Mouse (Mus musculus): Measurements from ENCODE around the gene Jade2. TPM values are rescaled to one million over a fixed set of nuclear protein-coding genes. Genes with fewer than 3 reads are reported as not detected.
"Not testable (repeated sequence)": the region's sequence is repeated elsewhere in the genome, so short reads cannot be mapped to it uniquely, and the experiment has no call there.

Gene Jade2
- total RNA-seq, 1 experiment from 2014 or later = 33.1 TPM

- ATAC-seq (replicated peaks; ENCODE audit: insufficient number of reproducible peaks, low FRiP score, low TSS enrichment, poor library complexity, severe bottlenecking) = no peak
These were observed 46.2 kb downstream of the Jade2 start for GRCm38 (mm10) chr11:51811230-51811629.

GRCm38 (mm10) chr11:51809632-51810224 is 47.7 kb downstream of the Jade2 start:
- ATAC-seq (replicated peaks; ENCODE audit: insufficient number of reproducible peaks, low FRiP score, low TSS enrichment, poor library complexity, severe bottlenecking) = peak; percentile 42; the same call in 1 of the 2 replicates

DNA sequence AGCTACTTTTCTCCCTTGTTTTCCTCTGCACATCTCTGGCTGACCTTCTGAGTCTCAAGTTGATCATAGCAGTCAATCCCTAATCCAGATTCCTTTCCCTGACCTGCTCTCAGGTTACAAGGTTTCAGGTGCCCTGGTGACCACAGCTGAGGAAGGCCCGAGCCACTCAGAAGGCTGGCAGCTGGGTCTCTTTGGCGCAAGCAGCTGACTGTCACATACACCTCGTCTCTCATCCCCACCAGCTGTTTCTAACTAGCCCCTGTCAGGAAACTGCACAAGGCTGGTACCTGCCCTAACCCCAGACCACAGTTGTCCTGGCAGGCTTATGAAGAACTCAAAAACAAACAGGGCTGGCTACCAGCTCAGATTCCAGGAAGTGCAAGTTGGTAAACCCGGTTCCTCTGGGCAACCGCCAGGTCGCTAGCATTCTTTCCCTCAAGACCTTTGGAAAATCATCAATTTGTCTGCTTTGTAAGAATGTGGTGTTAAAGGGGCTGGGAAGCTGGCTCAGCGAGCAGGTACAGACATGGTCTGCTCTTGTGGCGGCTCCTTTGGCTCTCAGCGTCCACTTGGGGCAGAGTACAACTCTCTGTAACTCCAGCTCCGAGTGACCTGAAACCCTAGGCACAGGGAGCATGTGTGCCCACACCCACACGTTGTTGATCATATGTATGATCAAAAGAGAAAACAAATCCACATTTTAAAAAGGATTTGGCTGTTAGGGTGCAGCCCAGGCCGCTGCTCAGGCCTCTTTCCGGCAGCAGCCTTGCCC is 50.2 kb downstream of the Jade2 start:
- no peak for ATAC-seq (replicated peaks; ENCODE audit: insufficient number of reproducible peaks, low FRiP score, low TSS enrichment, poor library complexity, severe bottlenecking)

DNA sequence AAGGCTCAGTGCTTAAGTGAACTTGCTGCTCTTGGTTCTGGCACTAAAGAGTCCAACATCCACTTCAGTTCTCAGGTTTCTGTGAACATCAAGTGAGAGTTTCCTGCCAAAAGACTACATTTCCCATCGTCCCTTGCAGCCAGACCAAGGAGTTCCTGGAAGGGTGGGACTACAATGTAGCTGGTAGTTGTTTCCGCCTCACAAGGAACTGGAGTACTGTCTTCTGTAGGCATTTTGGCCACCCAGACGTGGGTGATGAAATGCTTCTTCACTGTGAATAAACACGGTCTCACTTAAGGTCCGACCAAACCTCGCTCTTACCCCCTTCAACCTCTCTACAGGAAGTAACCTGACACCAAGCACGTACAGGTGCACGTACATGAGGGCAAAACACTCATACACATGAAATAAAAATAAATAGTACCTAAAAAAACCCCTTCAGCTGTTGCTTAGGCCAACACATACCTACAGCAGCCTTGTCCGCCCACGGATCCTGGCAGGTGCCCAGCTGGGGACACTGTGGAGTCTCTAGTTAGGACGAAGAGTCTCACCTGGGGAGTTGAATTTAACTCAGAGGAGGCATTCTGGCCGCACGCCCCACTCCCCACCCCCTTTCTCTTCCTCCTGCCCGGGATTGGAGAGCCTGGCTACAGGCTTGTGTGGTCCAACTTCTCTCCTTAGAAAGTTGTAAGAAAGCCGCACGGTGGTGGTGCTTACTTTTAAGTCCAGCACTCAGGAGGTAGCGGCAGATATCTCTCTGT is 52.1 kb downstream of the Jade2 start:
- ATAC-seq (replicated peaks; ENCODE audit: insufficient number of reproducible peaks, low FRiP score, low TSS enrichment, poor library complexity, severe bottlenecking) = peak; percentile 92

DNA sequence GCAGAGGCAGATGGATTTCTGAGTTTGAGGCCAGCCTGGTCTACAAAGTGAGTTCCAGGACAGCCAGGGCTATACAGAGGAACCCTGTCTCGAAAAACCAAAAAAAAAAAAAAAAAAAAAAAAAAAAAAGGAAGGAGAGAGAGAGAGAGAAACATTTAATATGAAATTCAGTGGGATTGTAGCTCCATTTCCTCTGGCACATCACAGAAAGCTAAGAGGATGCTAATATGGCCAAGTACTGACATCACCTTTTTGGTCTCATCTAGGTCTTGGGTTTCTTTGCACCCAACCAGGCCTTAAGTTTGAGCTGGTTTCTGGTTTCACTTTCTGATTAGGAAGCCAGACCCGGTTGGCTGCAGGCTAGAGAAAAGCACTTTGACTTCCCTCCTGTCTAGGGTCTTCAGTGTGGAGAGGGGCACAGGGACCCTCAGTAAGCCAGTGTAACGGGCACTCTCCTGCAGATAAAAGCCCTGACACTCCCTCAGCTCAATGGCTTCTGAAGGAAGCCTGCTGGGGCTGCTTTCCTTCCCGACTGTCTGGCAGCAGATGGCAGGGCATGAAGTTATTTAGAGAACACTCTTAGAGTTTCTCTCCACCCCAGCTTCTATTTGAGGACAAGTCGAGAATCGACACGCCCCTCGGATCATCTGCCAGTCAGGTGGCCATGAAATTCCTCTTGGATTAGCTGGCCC is 56.7 kb downstream of the Jade2 start:
- ATAC-seq (replicated peaks; ENCODE audit: insufficient number of reproducible peaks, low FRiP score, low TSS enrichment, poor library complexity, severe bottlenecking) = no peak

- ATAC-seq (replicated peaks; ENCODE audit: insufficient number of reproducible peaks, low FRiP score, low TSS enrichment, poor library complexity, severe bottlenecking) = no peak
These were observed 61.2 kb downstream of the Jade2 start for GRCm38 (mm10) chr11:51796272-51796671.

GRCm38 (mm10) chr11:51790662-51791061 is 66.8 kb downstream of the Jade2 start:
- ATAC-seq (replicated peaks; ENCODE audit: insufficient number of reproducible peaks, low FRiP score, low TSS enrichment, poor library complexity, severe bottlenecking) = no peak

- ATAC-seq (replicated peaks; ENCODE audit: insufficient number of reproducible peaks, low FRiP score, low TSS enrichment, poor library complexity, severe bottlenecking) = not testable (repeated sequence)
These were observed 67.7 kb downstream of the Jade2 start for GRCm38 (mm10) chr11:51789735-51790134.

- no peak for ATAC-seq (replicated peaks; ENCODE audit: insufficient number of reproducible peaks, low FRiP score, low TSS enrichment, poor library complexity, severe bottlenecking)
These were observed 71.5 kb downstream of the Jade2 start for GRCm38 (mm10) chr11:51785926-51786325.

DNA sequence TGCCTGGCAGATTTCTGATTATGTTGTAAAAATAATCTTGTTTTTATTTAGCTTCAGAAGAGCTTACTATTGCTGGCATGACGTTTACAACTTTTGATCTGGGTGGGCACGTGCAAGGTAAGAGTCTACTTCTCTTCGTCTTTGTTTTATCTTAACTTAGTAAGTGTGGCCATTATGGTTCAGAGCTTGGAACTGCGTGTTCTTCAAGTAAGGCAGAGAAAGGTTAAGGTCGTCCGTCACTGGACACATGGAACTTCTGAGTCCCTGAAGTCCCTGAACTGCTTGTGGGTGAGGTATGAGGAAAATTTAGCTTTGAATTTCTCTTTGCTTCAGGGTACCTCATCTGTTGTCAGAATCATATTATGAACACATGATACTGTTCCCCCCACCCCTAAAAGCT is 74.7 kb downstream of the Jade2 start:
- ATAC-seq (replicated peaks; ENCODE audit: insufficient number of reproducible peaks, low FRiP score, low TSS enrichment, poor library complexity, severe bottlenecking) = no peak

DNA sequence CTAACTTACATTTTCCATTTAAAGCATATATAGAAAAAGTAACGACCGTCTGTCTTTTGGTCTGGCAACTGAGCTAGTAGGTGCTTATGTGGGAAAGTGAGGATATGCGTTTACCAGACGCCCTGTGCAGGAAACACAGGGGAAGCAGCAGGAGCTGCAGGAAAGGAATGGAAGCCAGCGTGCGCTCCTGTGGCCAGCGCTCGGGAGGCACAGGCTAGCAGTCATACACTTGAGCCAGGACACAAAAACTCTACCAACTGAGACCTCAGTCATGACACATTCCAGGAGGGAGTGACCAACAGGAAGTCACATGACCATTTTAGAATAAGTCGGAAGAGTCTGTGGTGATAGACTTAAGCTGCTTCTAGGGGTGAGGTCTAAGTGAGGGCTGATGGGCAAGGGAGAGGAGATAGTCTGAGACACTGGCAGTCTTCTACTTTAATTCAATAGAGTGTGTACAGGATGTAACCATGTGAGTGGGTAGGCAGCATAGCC is 76.6 kb downstream of the Jade2 start:
- no peak for ATAC-seq (replicated peaks; ENCODE audit: insufficient number of reproducible peaks, low FRiP score, low TSS enrichment, poor library complexity, severe bottlenecking)

DNA sequence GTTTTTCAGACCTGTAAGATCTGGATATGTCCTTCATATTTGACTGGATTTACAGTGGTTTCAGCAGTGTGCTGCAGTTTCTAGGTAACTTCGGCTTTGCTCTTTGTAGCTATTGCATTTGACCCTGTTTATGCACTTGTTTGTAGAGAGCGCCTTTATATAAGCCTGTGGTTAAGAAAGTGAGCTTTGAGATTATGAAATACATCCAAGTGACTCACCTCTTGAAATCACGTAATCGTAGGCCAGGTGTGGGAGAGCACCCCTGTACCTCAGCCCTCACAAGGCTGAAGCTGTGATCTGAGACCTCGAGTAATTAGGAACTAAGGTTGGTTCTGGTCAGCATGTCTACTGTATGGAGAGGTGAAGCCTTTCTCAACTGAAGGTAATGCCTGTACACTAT is 80.0 kb downstream of the Jade2 start:
- ATAC-seq (replicated peaks; ENCODE audit: insufficient number of reproducible peaks, low FRiP score, low TSS enrichment, poor library complexity, severe bottlenecking) = no peak

DNA sequence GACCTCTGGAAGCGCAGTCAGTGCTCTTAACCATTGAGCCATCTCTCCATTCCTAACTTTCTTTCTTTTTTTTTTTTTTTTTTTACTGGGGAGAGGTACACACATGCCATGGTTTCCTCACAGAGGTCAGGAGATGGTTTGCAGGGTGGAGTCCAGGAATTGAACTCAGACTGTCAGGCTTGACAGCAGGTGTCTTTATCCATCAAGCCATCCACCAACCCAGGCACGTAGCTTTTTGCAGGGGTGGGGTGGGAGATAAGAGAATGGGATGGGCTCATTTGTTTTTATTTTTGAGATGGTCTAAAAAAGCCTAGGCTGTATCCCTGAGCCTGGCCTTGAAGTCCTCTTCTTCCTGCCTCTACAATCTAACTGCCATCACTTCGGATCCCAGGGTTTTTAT is 81.9 kb downstream of the Jade2 start:
- ATAC-seq (replicated peaks; ENCODE audit: insufficient number of reproducible peaks, low FRiP score, low TSS enrichment, poor library complexity, severe bottlenecking) = no peak

- ATAC-seq (replicated peaks; ENCODE audit: insufficient number of reproducible peaks, low FRiP score, low TSS enrichment, poor library complexity, severe bottlenecking) = no peak
These were observed 89.2 kb downstream of the Jade2 start for GRCm38 (mm10) chr11:51768296-51768695.

- no peak for ATAC-seq (replicated peaks; ENCODE audit: insufficient number of reproducible peaks, low FRiP score, low TSS enrichment, poor library complexity, severe bottlenecking)
These were observed 89.8 kb downstream of the Jade2 start for GRCm38 (mm10) chr11:51767579-51768220.

GRCm38 (mm10) chr11:51764816-51765215 is 92.6 kb downstream of the Jade2 start:
- ATAC-seq (replicated peaks; ENCODE audit: insufficient number of reproducible peaks, low FRiP score, low TSS enrichment, poor library complexity, severe bottlenecking) = no peak

DNA sequence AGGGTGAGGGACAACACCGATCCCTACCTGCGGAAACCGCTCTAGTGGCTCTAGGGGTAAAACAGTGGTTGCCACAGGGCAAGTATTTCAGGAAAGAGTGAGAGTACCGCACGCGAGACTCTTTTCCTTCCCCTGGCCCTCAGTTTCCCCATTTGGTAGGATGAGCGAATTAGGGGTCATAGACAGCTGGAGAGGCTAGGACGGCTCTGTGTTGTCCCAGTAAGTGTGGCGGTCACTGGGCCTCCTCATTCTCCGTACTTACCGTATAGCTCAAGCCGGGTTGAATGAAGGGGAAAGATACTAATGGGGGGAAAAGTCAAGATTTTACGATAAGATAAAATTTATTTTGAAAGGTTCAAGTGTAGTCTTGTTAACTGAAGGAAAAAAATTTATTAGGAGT is 93.5 kb downstream of the Jade2 start:
- 0 out of 2 replicates have a peak, but pooled peaks have one; percentile 9 for ATAC-seq (replicated peaks; ENCODE audit: insufficient number of reproducible peaks, low FRiP score, low TSS enrichment, poor library complexity, severe bottlenecking)

Measured in monocyte, adult 5-6 weeks (primary cell).